Mouse (Mus musculus): ENCODE data around the gene Gm3376.
"Not testable (repeated sequence)": the region's sequence is repeated elsewhere in the genome, so short reads cannot be mapped to it uniquely, and the experiment has no call there.

The Gm3376 gene

DNA sequence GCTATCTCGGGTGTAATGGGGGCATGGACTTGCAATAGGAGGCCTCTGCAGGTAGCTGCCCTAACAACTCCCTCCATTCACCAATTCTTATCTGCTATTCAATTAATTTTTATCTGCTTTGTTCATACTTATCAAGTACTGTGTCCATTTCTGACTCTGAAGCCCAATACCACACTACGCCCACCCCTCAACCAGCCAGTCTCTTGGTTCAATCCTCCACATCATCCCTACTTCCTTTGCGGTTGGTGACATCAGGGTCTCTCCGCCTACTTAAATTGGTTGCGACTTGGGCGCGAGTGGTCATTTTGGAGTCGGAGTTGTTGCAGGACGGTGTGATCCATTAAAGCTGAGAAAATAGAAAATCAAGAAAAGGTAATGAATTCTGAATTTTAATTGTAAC, at the start of gene Gm3376:
TSS of gene Gm3376 (plus strand) at position 301 of the 400 bp plus-strand sequence.
- DNase-seq: not testable (repeated sequence)
